Mouse (Mus musculus) urinary bladder, adult 2 months (tissue): ENCODE measurements around the gene Bfsp1. TPM values are rescaled to one million over a fixed set of nuclear protein-coding genes. Genes with fewer than 3 reads are reported as not detected.
A peak's percentile ranks its signal among the peaks of the same experiment; 100 is the strongest.

Source experiments
- DNase-seq: peaks from one replicate; pipeline ENCODE4 v3.0.0; 2022; ENCODE audit warnings: low spot score
- polyA plus RNA-seq: library from polyadenylated mRNA; depleted of rRNA; stranded (reverse); fragments of >200 nt; gene quantifications from 2 replicates; pipeline ENCODE4 v1.2.3, GENCODE M21; 2012; rRNA removed

The Bfsp1 gene
- 2.0 and 2.1 TPM in 2 replicates for polyA plus RNA-seq

- peak; percentile 54 for DNase-seq
These were observed at the start of gene Bfsp1 for GRCm38 (mm10) chr2:143862484-143863231. TSS of gene Bfsp1 (minus strand) at chr2:143863173.

GRCm38 (mm10) chr2:143912199-143912598, 49.2 kb upstream of the Bfsp1 start:
- DNase-seq = no peak

DNA sequence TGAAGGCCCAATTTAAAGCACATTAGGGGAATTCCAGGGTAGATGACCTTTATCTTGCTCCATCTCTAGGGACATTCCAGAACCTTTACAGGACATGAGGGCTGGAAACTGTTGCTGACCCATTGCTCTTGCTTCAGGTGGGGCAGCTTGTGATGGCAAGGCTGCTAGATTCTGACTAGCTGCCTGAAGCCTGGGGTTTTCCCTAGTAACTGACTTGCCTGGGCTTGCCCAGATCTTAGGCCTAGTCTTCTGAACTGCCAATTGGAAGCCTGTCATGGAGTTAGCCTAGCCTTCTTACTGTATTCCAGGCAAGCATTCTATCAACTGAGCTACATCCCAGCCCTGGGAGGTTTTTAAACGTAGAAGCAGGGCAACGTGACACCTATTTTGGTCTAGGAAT, 46.3 kb upstream of the Bfsp1 start:
- no peak for DNase-seq

- no peak for DNase-seq
These were observed 41.9 kb upstream of the Bfsp1 start for GRCm38 (mm10) chr2:143904896-143905295.

- no peak for DNase-seq
These were observed 40.5 kb upstream of the Bfsp1 start for GRCm38 (mm10) chr2:143903376-143904045.

DNA sequence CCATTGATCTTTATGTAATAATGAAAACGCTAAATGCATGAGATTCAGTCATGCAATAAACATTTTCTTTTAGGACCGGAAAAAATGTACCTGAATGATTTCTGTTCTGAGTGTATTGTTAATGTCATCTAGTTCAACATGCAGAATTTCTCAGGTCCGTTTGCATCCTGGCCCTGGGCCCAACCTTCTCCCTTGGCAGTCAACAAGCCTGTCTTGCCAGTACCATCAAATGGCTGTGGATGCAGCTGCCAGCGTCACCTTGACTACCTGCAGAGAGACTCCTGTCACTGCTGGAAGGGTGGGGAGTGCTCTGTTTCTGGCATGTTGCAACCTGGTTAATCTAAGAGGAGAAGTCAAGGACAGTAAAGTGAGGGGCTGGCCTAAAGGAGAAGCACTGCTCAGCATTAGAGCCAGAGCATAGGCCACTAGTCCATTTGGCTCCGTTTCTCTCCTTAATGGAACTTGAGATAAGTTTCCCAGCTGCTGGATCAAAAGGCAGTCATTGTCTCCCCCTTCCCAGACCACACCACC, 37.9 kb upstream of the Bfsp1 start:
- DNase-seq = no peak

GRCm38 (mm10) chr2:143899470-143900220, 36.7 kb upstream of the Bfsp1 start:
- no peak for DNase-seq

GRCm38 (mm10) chr2:143891302-143892048, 28.5 kb upstream of the Bfsp1 start:
- DNase-seq = no peak

- DNase-seq = no peak
These were observed 27.0 kb upstream of the Bfsp1 start for GRCm38 (mm10) chr2:143889860-143890433.

DNA sequence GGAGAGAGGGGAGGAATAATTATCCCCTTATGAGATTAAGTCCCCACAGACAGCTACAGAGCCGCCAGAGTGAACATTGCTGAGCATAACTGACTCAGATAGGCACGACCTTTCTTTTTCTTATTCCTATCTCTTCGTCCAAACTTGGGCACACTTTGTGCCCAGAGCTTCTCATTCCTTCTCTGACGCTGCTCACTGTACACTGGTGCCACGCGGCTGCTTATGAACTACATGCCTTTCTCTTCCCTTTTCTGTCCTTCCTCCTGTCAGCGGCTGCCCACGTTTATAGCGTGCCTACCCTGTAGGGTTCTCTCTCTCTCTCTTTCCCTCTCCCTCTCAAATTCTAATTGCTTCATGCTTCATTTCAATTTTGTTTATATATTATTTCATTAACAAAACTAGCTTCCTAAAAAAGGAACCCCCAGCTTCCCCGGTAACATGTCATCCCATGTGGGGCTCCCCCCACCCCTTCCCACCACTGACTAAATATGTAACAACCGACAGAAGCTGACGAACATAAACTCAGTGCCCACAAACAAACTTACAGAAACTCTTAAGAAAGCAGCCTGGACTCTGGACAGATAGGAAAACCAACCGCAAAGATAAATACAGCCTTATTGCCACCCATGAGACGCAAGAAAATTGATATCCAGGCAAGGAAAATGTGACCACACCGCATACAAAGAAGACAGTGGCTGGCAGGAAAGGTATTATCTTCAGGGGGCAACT, 26.3 kb upstream of the Bfsp1 start:
- no peak for DNase-seq

DNA sequence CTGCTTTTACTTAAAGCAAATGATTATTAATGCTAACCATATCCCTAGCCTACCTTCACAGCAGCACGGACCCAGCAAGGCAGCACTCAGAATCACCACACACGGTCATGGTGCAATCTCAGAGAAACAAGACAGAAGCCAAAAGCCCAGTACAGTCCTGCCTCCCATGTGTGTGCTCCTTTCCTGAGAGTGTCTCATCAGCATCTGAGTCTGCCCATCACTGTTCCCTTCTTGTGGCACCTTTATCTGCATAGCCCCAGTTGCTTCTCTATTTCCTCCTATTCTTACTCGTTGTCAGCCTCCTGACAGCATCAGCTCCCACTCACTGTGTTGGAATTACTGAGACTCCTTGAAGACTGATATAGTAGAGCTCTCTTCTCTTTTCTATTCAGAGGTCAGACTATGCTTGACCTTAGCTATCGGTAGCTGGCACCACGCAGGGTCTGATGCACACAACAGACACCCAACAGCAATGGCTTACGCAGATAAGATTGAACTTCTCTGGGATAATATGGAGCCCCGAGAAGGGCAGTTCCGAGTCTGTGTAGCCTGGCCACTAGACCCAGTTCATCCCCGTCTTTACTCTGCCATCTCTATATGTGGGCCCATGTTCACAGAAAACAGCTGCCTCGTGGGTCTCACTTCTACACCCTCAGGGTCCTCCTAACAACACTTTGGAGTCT, 19.8 kb upstream of the Bfsp1 start:
- no peak for DNase-seq

DNA sequence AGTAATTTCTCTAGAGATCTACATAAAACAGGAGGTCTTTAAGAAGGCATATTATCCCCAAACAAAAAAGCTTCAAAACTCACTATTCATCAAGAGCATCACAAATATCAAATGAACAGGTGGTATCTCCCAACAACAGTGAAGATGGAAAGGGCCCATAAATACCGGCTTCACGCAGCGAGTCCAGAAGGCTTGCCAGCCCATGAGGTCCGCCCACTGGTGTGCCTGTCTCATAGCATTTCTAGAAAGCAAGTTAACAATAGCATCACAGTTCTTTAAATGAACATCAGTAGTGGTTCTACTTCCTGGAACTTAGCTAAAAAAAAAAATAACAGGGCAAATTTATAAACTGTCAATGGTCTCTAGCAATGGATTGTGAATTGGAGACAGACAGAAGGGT, 19.0 kb upstream of the Bfsp1 start:
- DNase-seq = no peak

DNA sequence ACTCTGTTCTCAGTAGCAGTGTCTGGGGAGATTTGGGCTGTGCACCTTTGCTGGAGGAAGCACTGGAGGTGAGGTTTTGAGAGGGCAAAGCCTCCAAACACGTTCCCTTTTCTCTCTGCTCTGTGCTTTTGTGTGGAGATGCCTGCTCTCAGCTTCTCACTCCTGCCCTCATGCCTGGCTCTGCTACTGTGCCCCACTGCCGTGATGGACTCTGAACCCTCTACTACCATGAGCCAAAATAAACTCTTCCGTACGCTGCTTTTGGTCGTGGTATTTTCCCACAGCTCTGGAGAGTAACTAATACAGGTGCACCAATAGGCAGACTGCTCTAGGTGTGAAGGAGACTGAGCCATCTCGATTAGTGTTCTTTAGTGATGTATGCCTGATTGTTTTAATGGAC, 16.3 kb upstream of the Bfsp1 start:
- no peak for DNase-seq

DNA sequence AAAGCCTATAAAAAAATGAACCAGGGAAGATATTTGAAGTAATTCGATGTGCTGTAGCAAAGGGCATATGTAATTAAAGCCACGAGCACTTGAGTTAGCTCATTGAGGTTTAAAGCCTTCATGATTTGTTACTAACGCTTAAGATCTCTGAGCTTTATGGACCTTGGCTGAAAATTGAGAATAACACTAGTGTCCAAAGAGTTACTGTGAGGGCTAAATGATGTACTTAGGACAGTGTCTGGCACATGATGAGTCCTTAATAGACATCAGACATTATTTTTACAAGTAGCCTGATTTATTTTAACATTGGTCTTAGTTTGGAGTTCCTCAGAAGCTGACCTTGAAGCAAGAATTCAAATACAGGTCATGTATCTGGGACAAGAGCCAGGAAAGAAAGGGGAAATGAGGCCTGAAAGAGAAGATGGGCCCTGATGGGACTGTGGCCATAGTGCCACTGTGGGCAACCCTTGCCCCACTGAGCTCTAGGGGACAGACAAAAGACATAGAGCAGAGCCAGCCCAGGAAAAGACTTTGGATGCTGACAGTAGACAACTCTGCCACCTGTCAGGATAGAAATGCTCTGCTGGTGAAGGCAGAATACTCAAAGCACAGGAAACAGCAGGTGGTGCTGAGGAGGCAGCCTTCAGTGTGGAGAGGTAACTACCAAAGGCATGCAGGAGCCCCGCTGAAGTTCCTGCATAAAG, 14.1 kb upstream of the Bfsp1 start:
- DNase-seq = no peak

- no peak for DNase-seq
These were observed 13.1 kb upstream of the Bfsp1 start for GRCm38 (mm10) chr2:143876026-143876425.

GRCm38 (mm10) chr2:143870936-143871688, 8.1 kb upstream of the Bfsp1 start:
- DNase-seq = no peak

- DNase-seq = peak; percentile 53
These were observed 4.4 kb upstream of the Bfsp1 start for GRCm38 (mm10) chr2:143867326-143867725.

DNA sequence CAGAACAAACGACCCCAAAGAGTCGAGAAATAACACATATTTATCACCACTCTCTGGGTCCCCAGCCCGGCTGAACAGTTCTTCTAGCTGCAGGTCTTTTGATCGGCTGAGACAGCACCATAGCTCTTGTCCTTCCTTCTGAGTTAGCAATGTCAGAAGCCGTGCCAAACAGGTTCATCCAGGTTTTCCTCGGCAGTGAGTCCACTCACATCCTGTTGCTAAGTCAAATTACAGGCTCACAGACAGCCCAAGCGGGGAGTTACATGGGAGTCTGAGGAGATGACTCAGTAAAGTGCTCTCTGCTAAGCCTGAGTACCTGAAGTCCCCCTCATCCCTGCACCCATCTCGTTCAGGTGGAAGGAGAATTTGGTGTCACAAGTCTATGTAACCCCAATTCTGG, 1.6 kb upstream of the Bfsp1 start:
- no peak for DNase-seq

DNA sequence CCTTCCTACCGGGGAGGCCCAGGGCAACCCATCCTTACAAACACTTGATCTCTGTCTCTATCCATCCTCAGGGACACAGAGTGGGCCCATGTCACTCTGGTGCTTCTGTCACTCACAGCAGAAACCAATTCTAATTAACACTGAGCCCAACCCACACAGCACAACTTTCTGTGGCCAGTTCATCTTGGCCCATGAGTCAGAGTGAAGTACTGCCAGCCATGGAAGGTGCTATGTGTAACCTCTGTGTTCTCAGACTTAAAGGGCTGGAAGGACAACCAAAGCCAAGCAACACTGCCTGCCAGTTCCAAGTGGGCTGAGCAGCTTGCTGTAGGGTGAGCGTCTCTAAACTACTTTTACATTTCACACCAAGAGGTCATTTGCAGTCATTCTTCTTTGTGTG, 3.8 kb downstream of the Bfsp1 start:
- DNase-seq = no peak
